Mouse (Mus musculus): ENCODE measurements around the gene Lrig1. TPM values are rescaled to one million over a fixed set of nuclear protein-coding genes. Genes with fewer than 3 reads are reported as not detected.

The Lrig1 gene
- polyA plus RNA-seq, 1 experiment = 7.4 TPM

GRCm38 (mm10) chr6:94683701-94684100 is 16.3 kb downstream of the Lrig1 start:
- no peak overlapping the region for H3K4me3 ChIP-seq (ENCODE audit: extremely low read depth, insufficient read depth, insufficient read length)
- H3K4me1 ChIP-seq (ENCODE audit: control insufficient read depth, insufficient read depth, insufficient read length) = peaks cover 6% of the 10 kb centered on the region; the same call in 1 of the 2 replicates
- no peaks in the 10 kb centered on the region for H3K36me3 ChIP-seq (ENCODE audit: control insufficient read depth, insufficient read depth, low read length)
- 23% methylated on average over 3 of the region's 3 CpGs for WGBS
- H3K27me3 ChIP-seq (ENCODE audit: control insufficient read depth, insufficient read depth, low read length) = no peaks in the 10 kb centered on the region; the same call in 1 of the 2 replicates
- TF ChIP-seq CTCF (IDR thresholded peaks at IDR 0.05; ENCODE audit: extremely low read depth, insufficient read depth, insufficient read length, insufficient replicate concordance) (no peak), POLR2A (IDR thresholded peaks at IDR 0.05; ENCODE audit: low read depth, low read length) (no peak)
- DNase-seq (ENCODE audit: low read depth in 1 of 2, low spot score in 2 of 2) = no peak
- no peak overlapping the region for H3K27ac ChIP-seq (ENCODE audit: insufficient read depth, low read length)

DNA sequence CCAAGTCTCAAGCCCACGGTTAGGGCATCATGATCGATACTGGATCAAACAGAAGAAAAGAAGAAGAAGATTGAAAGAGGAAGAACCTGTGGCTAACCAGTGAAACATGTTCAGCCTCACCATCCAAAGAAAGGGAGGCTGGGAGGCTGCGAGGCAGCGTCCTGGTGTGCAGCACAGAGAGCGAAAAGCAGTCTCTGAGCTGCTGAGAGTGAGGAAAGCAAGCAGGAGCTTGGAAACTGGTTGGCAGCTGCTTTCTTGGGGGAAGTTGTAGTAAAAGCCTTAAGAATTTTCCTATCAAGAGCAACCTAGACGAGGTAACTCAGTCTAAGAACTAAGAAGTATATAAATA is 17.7 kb downstream of the Lrig1 start:
- DNase-seq (ENCODE audit: low read depth in 1 of 2, low spot score in 2 of 2) = no peak
- no peak overlapping the region; the same call in 1 of the 2 replicates for H3K4me3 ChIP-seq (ENCODE audit: extremely low read depth, insufficient read depth, insufficient read length)
- WGBS = 29% methylated on average over 6 of the region's 6 CpGs
- TF ChIP-seq CTCF (IDR thresholded peaks at IDR 0.05; ENCODE audit: extremely low read depth, insufficient read depth, insufficient read length, insufficient replicate concordance) (no peak), POLR2A (IDR thresholded peaks at IDR 0.05; ENCODE audit: low read depth, low read length) (no peak)
- H3K4me1 ChIP-seq (ENCODE audit: control insufficient read depth, insufficient read depth, insufficient read length) = peaks cover 6% of the 10 kb centered on the region; the same call in 1 of the 2 replicates
- H3K27me3 ChIP-seq (ENCODE audit: control insufficient read depth, insufficient read depth, low read length) = no peaks in the 10 kb centered on the region; the same call in 1 of the 2 replicates
- H3K36me3 ChIP-seq (ENCODE audit: control insufficient read depth, insufficient read depth, low read length) = no peaks in the 10 kb centered on the region
- H3K27ac ChIP-seq (ENCODE audit: insufficient read depth, low read length) = peak overlapping the region; percentile 74

DNA sequence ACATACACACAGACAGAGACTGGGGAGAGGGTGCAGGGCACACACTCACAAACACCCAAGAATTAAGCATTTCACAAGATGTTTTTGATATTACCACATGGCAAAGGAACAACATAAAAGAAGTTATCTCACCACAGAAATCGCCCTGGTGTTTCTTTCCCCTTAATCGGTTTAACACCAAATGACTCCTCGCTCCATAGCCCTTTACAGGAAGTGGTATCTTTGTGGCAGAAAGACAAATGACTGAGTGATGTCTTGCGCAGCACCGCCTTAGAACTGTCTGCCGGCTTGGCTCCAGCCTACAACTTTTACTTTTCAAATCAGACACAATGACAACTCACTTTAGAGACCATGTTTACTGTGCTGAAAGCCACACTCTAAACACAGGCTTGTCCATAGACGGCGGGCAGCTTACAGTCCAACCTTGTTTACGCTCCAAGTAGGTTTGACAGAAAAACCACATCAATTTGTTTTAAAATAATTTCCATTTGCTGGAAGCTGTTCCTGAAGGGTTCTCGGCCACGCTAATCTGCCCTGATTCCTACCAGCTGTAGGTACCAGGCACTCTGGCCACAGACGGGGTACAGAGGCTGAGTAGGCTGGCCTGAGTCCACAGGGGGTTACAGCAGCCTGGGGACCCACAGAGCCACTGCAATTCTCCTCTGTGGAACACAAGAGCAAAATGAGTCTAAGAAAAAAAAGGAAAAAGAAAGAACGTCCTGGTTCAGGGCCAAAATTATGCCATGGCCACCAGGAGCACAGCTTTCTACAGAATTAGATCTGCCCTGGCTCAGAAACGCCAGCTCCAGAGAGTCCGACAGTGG is 18.3 kb downstream of the Lrig1 start:
- peak; percentile 6 to 49 for DNase-seq (ENCODE audit: low read depth in 1 of 2, low spot score in 2 of 2)
- H3K27ac ChIP-seq (ENCODE audit: insufficient read depth, low read length) = peak overlapping the region; percentile 74
- TF ChIP-seq POLR2A (IDR thresholded peaks at IDR 0.05; ENCODE audit: low read depth, low read length) (no peak), CTCF (IDR thresholded peaks at IDR 0.05; ENCODE audit: extremely low read depth, insufficient read depth, insufficient read length, insufficient replicate concordance) (no peak)
- H3K27me3 ChIP-seq (ENCODE audit: control insufficient read depth, insufficient read depth, low read length) = no peaks in the 10 kb centered on the region; the same call in 1 of the 2 replicates
- H3K36me3 ChIP-seq (ENCODE audit: control insufficient read depth, insufficient read depth, low read length) = no peaks in the 10 kb centered on the region
- H3K4me3 ChIP-seq (ENCODE audit: extremely low read depth, insufficient read depth, insufficient read length) = no peak overlapping the region; the same call in 1 of the 2 replicates
- WGBS = 13% methylated on average over 15 of the region's 15 CpGs
- peaks cover 8% of the 10 kb centered on the region; the same call in 1 of the 2 replicates for H3K4me1 ChIP-seq (ENCODE audit: control insufficient read depth, insufficient read depth, insufficient read length)

GRCm38 (mm10) chr6:94680760-94681445 is 19.1 kb downstream of the Lrig1 start:
- Histone ChIP-seq H3K36me3 (ENCODE audit: control insufficient read depth, insufficient read depth, low read length) (no peaks in the 10 kb centered on the region), H3K4me1 (ENCODE audit: control insufficient read depth, insufficient read depth, insufficient read length) (peaks cover 8% of the 10 kb centered on the region; the same call in 1 of the 2 replicates), H3K27ac (ENCODE audit: insufficient read depth, low read length) (peak overlapping the region; percentile 45), H3K4me3 (ENCODE audit: extremely low read depth, insufficient read depth, insufficient read length) (no peak overlapping the region; the same call in 1 of the 2 replicates), H3K27me3 (ENCODE audit: control insufficient read depth, insufficient read depth, low read length) (no peaks in the 10 kb centered on the region; the same call in 1 of the 2 replicates)
- 39% methylated on average over 5 of the region's 5 CpGs for WGBS
- TF ChIP-seq CTCF (IDR thresholded peaks at IDR 0.05; ENCODE audit: extremely low read depth, insufficient read depth, insufficient read length, insufficient replicate concordance) (no peak), POLR2A (IDR thresholded peaks at IDR 0.05; ENCODE audit: low read depth, low read length) (no peak)
- DNase-seq (ENCODE audit: low read depth in 1 of 2, low spot score in 2 of 2) = no peak

DNA sequence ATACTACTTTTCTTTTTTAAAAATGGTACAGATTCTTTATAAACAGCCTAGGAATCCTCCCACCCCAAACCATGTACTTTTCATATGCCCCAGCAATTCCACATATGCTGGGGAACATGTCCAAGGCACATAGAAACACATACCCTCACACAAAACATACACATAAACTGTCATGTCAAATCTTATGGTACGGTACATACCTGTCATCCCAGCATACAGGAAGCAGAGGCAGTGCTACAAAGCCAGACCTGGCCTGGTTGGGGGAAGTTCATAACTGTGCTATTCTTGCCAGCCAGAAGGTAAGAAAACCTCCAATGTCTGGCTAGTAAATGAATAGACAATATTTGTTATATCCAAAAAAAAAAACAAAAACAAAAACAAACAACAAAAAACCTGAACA is 20.7 kb downstream of the Lrig1 start:
- peaks cover 5% of the 10 kb centered on the region; the same call in 1 of the 2 replicates for H3K4me1 ChIP-seq (ENCODE audit: control insufficient read depth, insufficient read depth, insufficient read length)
- WGBS = 74% methylated on average over 1 of the region's 1 CpGs
- H3K27ac ChIP-seq (ENCODE audit: insufficient read depth, low read length) = no peak overlapping the region
- DNase-seq (ENCODE audit: low read depth in 1 of 2, low spot score in 2 of 2) = no peak
- no peaks in the 10 kb centered on the region; the same call in 1 of the 2 replicates for H3K27me3 ChIP-seq (ENCODE audit: control insufficient read depth, insufficient read depth, low read length)
- H3K36me3 ChIP-seq (ENCODE audit: control insufficient read depth, insufficient read depth, low read length) = no peaks in the 10 kb centered on the region
- H3K4me3 ChIP-seq (ENCODE audit: extremely low read depth, insufficient read depth, insufficient read length) = no peak overlapping the region
- TF ChIP-seq POLR2A (IDR thresholded peaks at IDR 0.05; ENCODE audit: low read depth, low read length) (no peak), CTCF (IDR thresholded peaks at IDR 0.05; ENCODE audit: extremely low read depth, insufficient read depth, insufficient read length, insufficient replicate concordance) (no peak)

DNA sequence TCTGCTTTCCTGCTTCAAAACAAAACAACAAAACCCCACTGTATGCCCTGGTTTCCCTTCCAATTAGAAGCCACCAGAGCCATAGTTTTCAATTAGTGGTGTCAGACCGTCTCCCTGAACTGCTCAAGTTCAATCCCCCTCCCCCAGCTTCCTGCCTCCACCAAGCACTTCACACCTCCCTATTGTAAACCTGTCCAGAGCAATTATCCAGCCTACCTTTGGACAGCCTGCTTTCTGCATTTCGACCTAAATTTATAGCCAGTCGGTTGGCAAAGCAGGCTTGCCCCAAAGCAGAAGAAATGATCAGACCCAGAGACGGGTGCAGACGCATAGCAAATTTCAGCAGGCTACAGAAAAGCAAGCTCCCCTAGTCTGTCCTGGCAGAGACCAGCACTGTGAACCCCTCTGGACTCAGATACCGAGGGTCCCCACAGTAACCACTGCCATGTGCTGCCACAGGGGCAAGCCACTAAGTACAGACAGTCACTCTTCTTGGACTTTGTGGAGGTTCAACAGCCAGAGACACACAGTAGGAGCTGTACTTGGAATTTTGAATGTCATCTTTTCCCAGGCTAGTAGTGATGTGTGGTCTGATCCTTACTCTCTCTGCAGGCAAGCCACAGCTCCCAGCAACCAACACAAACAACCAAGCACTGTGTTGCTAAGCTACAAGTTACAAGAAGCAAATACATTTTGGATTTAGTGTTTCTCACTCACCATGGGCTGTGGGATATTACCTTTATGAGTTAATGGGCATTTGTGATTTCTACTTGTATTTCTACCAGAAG is 21.4 kb downstream of the Lrig1 start:
- 77% methylated on average over 6 of the region's 6 CpGs for WGBS
- TF ChIP-seq CTCF (IDR thresholded peaks at IDR 0.05; ENCODE audit: extremely low read depth, insufficient read depth, insufficient read length, insufficient replicate concordance) = no peak
- no peak for TF ChIP-seq POLR2A (IDR thresholded peaks at IDR 0.05; ENCODE audit: low read depth, low read length)
- Histone ChIP-seq H3K27ac (ENCODE audit: insufficient read depth, low read length) (no peak overlapping the region), H3K27me3 (ENCODE audit: control insufficient read depth, insufficient read depth, low read length) (no peaks in the 10 kb centered on the region; the same call in 1 of the 2 replicates), H3K4me3 (ENCODE audit: extremely low read depth, insufficient read depth, insufficient read length) (no peak overlapping the region), H3K36me3 (ENCODE audit: control insufficient read depth, insufficient read depth, low read length) (no peaks in the 10 kb centered on the region), H3K4me1 (ENCODE audit: control insufficient read depth, insufficient read depth, insufficient read length) (peaks cover 5% of the 10 kb centered on the region; the same call in 1 of the 2 replicates)
- DNase-seq (ENCODE audit: low read depth in 1 of 2, low spot score in 2 of 2) = no peak

Data from spleen, adult 2 months (tissue).